Mouse (Mus musculus) CD4-positive, CD25-positive, alpha-beta regulatory T cell, adult 2 months (primary cell): ENCODE data around the gene Mucl3.

Experiments used
- DNase-seq: peaks from one replicate; pipeline ENCODE4 v3.0.0-alpha.2; 2012; ENCODE audit warnings: low read depth, low spot score

Mucl3 gene

DNA sequence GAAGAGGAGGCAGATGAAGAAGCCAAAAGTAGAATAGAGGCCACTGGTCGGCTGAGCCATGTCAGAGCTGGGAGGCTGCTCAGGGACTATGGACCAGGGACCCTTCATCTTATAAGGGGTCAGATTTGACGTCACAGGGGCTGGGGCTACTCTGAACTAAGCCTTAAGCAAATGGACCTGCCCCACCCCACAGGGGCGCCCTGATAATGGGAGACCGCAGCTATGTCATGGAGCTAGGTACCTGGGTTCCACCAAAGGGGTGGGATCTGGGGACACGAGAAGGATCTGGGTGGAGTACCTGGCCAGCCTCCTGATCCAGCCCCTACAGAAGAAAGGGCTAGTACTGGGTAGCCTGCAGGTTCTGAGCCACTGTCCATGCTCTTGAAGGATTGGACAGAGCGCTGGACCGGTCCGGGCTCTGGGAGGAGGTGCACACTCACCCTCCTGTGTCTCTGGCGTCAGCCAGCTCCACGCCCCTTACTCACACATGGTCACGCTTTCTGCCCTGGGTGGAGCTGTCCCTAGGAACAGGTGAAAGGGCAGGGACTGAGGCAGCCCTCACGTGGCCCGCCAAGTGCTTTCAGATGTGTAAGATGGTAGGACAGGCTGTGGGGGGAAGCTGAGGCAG, at the start of gene Mucl3:
Gene Mucl3 (minus strand): TSS at position 87 of the 628 bp plus-strand sequence.
- no peak for DNase-seq

DNA sequence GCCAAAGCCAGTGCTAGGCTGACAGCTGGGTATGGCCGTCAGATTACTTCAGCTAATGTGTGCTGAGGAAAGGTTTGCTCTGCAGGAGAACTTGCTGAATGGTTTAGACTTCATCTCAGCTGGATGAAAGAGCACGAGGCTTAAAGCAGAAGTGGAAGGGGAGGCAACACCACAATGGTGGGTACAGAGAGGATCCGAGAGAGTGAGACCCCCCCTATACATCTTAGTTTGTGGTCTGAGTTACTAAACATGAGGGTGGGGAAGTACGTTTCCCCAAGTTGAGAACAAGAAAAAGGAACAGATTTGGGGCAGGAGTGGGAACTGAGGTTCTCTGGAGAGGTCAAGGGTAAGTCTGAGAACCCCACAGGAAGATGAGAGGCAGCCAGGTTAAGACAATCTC, 48.9 kb upstream of the Mucl3 start:
- DNase-seq, result no peak

DNA sequence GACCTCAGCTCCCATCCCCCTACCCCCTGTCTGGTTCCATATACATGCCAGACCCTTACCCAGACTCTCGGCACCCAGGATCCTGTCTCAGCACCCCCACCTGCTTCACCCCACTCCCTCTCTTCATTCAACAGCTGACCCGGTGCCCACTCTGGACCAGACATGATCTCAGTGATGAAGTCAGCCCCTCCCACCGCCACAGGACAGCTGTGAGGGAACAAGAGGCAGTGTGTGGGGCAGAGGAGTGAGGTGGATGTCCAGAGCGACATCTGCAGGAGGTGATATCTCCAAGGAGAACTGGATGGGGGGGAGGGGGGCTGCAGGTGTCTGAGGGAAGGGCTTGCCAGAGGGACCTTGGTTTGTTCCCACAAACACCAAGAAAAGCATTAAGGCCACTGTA, 48.3 kb upstream of the Mucl3 start:
- DNase-seq, result no peak

DNA sequence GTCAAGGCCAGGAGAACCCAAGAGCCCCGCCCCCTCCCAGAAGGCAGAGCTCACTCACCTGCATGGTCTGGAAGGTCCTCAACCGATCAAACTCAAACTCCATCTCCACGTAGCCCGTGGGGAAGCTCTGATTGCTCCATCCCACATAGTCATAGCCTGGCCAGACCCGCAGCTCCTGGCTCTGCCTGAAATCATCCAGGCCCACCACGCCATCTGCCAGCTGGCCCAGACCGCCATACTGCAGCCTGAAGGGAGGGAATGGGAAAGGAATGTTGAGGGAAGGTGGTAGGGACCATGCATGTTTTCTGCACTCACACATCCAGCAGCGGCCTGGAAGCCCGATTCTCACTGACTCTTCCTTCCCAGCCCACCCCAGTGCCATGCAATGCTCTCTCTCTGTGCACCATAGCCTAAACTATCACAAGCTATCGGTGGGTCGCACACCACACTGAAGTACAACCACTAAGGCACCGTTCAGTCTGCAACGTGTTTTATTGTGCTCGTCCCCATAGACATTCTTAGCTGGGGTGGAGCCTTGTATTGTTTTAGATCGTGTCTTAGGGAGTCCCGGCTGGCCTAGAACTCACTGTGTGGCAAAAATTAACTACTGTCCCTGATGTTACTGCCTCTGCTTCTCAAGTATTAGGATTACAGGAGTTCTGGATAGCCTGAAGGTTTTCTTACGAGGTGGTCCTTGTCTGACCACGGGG, 46.6 kb upstream of the Mucl3 start:
- no peak for DNase-seq

DNA sequence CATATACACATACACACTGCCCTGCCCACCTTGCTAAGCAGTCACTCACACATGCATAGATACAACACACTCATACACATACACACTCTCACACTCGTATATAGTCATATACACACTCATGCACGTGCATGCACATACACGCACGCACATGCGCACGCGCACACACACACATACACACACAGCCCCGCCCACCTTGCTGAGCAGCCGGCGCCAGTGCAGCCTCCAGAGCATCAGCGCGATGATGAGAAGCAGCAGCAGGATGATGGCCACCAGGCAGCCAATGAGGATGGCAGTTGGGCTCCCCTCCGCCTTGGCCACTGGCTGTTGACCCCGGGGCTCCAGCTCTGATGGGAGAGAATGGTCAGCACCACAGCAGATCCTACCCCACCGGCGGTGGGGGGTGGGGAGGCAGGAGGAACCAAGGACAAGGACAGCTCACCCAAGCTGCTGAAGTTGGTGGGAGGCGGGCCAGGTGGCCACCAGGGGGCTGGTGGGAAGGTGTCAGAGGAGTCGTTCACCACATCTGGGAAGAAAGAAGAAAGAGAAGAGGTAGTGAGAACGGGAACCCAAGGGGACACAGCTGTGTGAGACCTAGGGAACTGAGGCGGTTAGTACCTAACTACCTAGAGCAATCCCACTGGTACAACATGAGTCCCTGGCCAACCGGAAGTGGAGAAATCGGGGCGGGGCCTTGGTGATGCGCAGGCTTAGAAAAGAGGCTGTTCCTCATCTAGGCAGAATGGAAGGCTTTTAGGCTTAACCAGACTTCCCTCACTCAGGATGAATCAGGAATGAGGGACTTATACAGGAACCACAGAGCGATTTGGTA, 45.1 kb upstream of the Mucl3 start:
- DNase-seq, result no peak

DNA sequence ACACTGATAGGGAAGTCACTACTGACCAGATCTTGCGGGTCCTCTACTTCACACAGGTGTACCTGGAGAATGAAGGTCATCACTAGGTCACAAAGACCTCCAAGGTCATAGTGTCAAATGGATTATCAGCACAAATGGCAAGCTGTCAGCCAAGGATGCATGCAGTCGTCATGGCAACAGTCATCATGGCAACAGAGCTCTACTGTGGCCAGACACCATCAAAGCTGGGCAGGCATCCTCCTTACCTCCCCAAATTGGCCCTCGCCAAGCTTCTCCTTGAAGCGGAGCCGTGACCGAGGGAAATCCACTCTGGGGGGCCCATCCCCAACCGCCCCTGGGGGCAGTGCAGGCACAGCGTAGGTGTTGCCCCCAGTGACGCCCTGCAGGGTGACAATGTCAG, 41.6 kb upstream of the Mucl3 start:
- DNase-seq, result no peak

DNA sequence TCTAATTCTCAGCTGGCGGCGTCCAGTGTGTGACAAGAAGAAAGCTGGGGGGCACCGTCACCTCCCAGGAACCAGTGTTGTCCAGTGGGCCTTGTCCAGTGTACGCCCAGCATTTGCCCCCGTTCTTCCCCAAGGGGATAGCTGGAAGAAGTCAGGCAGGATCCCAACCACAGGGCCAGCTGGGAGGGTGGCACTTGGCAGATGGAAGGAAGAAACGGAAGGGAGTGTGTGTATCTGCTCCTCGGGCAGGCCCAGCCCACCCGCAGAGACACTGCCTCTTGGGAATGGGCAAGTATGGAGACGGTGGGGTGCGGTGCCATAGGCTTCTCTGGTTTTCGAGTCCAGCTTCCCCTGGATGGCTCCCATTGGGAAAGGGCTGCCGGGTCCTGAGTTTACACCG, 38.5 kb upstream of the Mucl3 start:
- DNase-seq, result no peak

DNA sequence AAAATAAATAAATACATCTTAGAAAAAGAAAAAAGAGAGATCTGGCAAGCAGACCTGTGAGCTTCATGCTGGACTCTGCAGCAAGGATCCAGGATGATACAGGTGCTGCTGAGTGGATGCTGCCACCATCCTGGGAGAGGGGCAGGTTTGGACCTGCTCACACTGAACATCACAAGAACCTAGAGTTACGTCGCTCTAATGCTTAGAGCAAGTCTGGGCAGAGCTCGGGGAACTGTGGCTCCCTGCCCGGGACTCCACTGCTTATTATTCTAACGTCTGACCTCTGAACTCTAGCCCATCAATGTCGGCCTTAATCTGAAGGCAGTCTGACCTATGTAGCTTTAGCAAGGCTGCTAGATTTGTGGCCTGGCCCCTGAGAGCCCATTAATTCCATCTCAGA, 37.1 kb upstream of the Mucl3 start:
- DNase-seq, result no peak

DNA sequence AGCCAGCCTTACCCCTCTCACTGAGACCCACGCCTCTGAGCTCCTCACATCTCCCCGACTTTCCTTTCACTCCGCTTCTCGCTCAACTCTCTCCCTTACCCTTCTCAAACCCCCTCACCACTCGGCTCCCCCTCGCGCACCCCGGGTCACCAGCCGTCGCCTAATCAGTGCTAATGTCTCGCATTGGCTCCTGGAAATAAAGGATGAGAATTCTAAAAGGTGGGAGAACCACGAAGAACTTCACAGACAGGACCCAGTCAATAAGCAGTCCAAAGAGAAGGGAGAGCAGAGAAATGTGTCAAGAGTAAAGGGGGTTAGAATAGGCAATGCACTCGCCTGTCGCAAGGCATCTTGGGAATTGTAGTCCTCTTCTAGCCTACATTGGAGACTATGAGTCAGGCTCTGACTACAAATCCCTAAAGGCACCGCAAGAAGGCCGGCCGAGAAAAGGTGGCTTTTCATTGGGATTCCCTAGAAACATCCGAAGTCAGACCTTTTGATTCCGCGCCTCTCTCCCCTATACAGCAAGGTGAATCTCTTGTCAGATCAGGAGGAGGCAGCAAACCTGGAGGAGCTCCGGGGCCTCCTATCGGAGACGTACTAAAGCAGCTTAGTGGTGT, 30.0 kb upstream of the Mucl3 start, which contains the start of gene Gtf2h4:
Gene Gtf2h4 (minus strand): TSS at position 324 of the 620 bp plus-strand sequence.
- DNase-seq, result peak; percentile 95

DNA sequence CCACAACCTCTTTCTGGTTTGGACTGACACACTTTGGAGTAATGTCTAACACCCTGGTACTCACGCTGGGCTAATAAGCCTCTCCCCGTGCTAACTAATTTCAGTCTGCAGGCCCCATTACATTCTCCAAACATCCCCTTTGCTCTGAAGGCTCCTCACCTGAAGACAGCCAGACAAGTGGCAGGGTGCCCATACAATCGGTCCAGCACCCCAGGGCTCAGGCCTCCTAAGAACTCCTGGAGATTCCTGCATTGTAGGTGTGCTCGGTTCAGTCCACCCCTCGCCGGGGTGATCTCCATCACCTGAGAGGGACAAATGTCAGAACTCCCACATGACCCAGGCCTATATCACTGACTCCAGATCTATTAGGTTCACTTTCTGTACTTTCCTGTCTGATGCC, 29.0 kb upstream of the Mucl3 start:
- DNase-seq, result no peak

DNA sequence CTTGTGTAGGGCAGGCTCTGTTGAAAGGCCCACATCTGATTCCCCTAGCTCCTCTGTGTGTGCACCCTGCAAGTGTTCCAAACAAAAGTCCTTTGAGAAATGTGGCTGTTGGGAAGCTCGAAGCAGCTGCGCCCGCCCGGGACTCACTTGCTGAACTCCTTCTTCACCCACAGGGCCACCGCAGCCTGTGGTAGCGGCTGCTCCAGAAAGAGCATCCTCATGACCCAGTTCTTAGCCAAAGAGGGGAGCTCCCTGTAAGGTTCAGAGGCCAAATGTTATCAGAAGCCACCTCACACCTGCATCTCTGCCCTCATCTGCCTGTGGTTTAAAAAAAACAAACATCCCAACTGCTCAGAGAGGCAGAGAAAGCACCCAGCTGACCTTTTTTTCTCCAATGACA, 28.4 kb upstream of the Mucl3 start:
- no peak for DNase-seq

DNA sequence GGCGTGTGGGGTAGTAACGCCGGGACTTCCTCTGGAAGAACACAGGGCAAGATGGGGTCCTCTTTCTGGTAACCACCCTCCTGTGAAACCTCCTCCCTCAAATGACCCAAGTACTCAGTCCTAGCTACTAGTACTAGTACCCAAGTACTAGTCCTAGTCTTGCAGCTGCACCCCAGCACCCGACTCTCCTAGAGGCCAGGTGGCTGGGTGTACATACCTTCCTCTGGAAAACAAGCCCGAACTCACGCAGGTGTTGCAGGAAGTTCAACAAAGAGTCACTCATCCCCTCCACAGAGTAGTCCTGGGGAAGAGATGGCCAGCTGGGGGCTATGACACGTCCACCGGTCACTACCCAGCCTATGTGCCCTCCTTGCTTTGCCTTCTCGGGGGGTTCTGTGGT, 26.2 kb upstream of the Mucl3 start:
- DNase-seq, result no peak

DNA sequence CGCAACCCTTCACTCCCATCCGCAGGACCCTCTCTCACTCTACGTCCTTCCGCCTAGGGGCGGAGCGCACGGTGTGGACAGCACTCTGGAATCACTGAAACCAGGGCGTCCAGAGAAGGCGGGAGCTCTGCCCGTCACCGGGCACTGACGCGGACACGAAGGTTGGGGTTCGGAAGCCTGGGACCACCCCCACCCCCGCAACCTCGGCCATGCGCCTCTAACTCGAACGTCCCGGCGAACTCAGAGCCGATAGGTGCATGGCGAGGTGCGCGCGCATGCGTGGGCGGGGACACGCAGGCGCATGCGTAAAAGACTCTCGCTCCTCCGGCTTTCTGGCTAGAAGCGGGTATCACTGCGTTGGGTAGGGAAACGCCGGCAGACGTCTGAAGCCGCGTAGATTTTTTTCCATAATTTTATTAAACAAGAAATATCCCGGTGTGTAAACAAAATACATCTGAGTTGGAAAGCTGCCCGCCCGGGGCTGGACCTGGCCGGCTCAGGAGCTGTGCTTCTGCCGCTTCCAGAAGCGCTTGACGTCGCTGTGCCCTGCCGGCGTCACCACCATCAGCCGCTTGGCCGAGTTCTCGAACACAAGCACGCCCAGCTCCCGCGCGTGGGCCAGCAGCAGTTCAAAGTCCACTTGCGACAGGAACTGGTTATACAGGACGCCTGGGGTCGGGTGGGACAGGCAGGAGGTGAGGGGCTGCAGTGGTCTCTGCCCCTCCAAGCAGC, 24.0 kb upstream of the Mucl3 start, which contains the start of gene Vars2:
Gene Vars2 (minus strand): TSS at position 259 of the 732 bp plus-strand sequence.
- DNase-seq, result peak; percentile 98

DNA sequence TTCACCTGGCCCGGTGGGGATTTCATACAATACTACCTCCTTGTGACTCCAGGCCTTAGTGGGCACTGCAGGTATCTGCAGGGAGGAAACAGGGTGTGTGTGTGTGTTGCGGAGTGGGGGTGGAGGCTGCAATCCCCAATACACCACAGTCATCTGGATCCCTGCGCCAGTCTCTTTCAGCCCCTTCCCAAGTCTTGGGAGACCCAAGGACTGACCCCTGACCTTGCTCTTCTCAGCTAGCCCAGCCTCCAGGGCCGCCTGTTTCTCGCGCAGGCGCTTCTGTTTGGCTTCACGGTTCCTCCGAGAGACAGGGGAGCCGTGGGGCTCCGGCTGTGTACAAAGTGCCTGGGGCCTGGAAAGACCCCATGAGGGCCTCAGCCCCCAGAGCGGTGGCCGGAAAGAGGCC, 23.4 kb upstream of the Mucl3 start:
- peak; percentile 39 for DNase-seq

DNA sequence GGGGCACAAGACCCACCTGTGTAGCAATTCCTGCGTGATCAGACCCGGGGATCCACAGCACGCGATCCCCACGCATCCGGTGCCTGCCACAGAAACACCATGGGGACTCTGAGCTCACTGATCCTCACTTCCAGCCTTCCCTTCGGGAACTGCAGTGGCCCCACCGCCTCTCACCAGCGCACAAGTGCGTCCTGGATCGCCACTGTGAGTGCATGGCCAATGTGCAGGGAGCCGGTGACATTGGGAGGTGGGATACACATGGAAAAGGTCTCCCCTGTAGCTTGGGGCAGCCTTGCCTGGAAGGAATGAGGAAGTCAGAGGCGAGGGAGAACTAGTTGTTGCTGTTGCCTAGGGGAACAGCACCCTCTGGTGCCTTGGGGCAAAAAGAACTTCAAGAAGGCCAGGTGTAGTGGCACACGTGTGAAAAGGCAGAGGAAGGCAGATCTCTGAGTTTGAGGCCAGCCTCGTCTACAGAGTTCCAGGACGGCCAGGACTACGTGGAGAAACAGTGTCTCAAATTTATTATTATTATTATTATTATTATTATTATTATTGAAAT, 22.5 kb upstream of the Mucl3 start:
- DNase-seq, result peak; percentile 56

DNA sequence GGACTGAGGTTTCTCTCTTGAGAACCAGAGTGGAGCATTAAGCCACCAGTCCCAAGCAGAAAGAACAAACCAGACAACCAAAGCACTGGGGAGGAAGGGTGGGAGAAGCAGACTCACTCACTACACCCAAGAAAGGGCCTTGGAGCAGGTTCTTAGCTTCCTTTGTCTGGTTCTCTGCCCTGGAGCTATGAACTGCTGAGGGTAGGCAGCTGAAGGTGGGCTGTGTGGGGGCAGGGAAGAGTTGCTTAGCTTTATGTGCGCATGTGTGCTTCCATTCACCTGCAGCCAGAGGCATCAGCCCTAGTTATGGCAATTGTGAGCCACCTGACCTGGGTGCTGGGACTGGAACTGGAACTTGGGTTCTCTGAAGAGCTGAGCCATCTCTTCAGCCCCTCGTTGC, 9.6 kb upstream of the Mucl3 start:
- DNase-seq, result no peak

DNA sequence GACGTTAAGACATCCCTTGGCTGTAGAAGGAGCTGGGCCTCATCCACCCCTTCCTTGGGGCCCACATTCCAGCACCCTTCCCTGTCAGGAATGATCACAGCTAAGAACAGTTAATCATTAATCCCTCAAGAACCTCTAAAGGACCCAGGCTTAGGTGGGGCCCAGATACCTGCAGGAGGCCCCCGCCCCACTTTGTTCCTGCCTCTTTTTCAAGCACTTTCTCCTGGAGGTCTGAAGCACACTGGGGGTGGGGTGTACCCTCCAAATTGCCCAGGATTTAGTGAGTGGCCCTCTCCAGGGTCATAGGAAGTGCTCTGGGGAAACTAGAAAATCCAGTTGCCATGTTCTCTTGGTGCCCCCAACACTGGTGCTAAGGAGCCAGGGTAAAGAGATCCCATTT, 5.9 kb upstream of the Mucl3 start:
- no peak for DNase-seq

DNA sequence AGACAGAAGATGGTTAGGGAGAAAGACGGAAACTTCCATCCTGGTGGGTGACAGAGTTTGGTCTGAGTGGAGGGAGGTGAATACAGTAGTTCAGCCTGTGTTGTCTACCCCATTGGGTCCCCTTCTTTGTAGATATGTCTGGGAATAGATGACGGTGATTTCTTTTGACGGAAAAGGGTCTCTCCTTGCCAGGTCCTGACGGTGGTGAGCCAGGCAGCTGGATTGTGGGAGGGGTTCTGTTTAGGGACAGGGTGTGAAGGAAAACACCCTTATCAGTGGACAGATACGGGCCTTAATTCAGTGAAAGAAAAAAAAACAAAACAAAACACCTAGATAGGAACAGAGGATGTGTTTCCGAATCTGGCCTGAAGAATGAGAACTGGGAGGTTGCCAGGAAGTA, 4.1 kb downstream of the Mucl3 start:
- DNase-seq, result no peak

DNA sequence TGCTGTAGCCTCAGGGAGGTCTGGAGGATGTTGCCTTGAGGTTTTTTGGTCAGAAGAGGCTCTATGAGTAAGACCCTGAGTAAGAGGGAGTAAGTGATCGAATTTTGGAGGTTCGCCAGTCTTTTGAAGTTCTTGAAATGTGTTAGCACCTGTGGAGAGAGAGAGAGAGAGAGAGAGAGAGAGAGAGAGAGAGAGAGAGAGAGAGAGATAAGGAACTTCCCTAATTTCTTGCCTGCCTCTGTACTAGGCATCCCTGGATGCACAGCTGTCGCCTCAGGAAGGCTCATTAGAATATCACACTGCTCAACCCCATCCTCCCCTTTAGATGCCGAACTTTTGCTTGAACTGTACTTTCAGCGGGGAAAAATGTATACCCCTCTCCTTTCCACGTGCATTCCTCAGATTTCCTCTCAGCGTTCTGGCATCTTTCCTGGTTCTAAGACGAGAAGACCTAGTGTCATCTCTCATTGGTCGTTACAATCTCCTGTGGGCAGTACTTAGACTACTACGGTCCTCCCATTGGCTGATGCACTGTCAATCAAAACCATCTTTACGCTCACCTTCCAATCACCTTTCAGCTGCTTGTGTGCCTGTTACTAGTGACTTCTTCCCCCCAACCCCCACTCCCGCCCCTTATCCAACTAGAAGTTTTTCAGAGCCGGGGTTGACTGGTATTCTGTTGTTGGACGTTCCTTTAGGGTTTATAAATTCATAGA, 4.9 kb downstream of the Mucl3 start:
- peak; percentile 88 for DNase-seq

DNA sequence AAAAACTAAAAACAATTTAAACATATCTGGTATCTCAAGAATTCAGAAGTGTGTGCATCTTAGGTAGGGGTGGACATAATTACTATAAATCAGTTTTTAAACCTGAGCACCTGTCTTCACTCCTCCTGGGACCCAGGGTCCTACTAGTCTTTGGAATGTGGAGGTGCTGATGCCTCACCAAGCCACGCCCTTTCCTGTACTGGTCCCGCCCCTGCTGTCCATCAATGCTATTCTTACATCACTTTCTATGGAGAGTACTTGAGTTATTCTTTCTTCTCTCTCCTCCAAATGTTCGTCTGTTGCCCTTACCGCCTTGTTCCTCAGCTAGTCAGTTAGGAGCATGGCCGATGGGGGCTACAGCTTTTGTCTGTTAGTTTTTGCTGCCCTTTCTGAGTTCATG, 7.1 kb downstream of the Mucl3 start:
- peak; percentile 66 for DNase-seq
